Mouse (Mus musculus): ENCODE results near the gene Spata31d1d.
"Not testable (repeated sequence)": the region's sequence is repeated elsewhere in the genome, so short reads cannot be mapped to it uniquely, and the experiment has no call there.

- not testable (repeated sequence) for TF ChIP-seq CTCF (IDR thresholded peaks at IDR 0.05; ENCODE audit: low read depth); EP300 (optimal IDR thresholded peaks at IDR 0.05)
Measured at GRCm38 (mm10) chr13:59700137-59700536, 31.4 kb downstream of the Spata31d1d start.
